Mouse (Mus musculus) adrenal gland, postnatal 25 days (tissue): ENCODE data around the gene Ppie. TPM values are rescaled to one million over a fixed set of nuclear protein-coding genes. Genes with fewer than 3 reads are reported as not detected.
"Not testable (repeated sequence)": the region's sequence is repeated elsewhere in the genome, so short reads cannot be mapped to it uniquely, and the experiment has no call there.

Experiments
- DNase-seq: peaks from one replicate; pipeline ENCODE4 v3.0.0; 2021; ENCODE audit warnings: mixed read lengths
- long read RNA-seq: library from polyadenylated mRNA; stranded (forward); transcript quantifications from one replicate; pipeline ENCODE4 v2.0.0, GENCODE M21; 2021
- total RNA-seq: library from RNA; stranded (reverse); gene quantifications from 2 replicates; pipeline ENCODE4 v1.2.3, GENCODE M21; 2021

Ppie gene
- 44.3 and 49.8 TPM in 2 replicates for total RNA-seq
- long read RNA-seq, transcript Ppie-201 (10 exons, 1,188 nt), result major isoform, 56 of 68 reads
- long read RNA-seq, partial matches to known transcripts, result 2 of 68 reads
- long read RNA-seq, other reads (novel, unspliced or antisense), result 10 of 68 reads

DNA sequence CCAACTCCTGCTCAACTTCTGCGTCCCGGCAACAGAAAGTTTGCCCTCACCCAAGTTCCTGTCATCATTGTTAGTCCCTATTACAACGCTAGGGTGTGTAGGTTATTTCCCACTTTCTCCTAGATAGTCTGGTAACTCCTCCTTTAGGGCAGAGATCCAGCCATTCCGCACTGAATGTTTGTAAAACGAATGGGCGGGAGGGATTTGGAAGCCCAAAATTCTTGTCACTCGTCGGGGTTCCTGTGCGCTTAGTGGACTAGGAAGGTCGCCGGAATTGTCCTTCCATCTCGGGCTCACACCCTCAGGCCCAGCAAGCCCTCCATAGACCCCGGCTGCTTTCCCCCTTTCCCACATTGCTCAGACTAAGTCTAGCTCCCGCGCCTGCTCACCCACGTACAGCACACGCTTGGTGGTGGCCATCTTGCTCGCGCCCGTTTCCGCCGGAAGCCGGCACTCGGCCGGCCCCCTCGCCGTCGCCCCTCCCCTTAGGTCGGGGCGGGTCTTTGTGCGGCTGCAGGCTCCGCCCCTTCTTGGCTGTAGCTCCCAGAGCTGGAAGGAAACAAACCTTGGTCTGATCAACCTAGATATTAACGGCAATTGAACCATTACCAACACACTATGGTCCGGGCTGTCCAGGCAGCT lies at the start of gene Ppie:
TSS of gene Ppie (minus strand) at position 439 of the 642 bp plus-strand sequence.
- peak; percentile 87 for DNase-seq

DNA sequence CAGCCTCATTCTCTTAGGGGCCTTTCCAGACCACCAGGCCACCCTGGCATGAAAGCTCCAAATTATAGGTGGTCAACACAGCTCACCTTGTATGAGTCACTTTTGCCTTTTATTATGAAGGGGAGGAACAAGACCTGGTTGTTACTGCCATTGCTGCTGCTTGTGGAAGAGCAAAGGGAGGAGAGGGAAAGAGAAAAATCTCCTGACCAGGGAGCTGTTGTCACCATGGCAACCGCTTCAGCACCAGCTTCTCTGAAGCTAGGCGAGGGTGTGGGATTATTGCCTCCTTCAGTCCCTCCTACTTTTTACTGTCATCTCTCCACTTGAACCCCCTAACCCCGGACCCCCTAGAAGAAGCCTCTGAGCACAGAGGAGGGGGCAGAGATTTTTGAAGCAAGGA lies 45.1 kb upstream of the Ppie start:
- no peak for DNase-seq

DNA sequence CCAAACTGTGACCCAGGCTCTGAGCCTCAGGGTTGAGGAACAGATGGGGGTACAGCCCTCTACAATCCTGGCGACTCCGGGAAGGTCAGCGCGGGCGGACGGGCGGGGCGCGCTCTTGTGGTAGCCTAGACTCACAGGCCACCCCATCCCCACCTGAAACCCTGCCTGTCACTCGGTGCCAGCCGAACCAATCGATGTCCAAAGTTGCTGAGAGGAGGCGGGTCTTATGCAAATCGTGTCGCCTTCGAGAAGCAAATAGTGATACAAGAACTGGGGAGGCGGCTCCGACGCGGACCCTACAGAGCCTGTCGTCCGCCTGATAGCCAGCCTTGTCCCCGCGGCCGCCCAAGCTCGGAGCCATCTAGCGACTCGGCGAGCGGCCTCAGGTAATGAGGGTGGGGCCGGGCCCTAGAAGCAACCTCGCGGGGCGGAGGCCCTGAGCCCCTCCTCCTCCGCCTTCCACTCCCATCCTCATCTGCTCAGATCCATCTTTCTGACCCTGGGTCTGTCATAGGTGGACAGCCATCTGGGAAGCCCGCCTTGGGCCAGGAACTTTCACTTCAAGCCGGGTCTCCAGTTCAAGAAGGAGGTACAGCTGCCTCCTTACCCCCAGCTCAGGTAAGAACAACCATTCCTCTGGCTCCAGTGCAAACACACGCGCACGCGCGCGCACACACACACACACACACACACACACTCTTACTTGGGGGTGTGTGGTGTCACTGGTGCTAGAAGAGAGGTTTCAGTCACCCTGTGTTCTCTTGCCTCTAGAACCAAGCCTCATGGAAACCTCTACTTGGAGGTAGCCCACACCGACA lies 43.7 kb upstream of the Ppie start:
- DNase-seq, result peak; percentile 76

DNA sequence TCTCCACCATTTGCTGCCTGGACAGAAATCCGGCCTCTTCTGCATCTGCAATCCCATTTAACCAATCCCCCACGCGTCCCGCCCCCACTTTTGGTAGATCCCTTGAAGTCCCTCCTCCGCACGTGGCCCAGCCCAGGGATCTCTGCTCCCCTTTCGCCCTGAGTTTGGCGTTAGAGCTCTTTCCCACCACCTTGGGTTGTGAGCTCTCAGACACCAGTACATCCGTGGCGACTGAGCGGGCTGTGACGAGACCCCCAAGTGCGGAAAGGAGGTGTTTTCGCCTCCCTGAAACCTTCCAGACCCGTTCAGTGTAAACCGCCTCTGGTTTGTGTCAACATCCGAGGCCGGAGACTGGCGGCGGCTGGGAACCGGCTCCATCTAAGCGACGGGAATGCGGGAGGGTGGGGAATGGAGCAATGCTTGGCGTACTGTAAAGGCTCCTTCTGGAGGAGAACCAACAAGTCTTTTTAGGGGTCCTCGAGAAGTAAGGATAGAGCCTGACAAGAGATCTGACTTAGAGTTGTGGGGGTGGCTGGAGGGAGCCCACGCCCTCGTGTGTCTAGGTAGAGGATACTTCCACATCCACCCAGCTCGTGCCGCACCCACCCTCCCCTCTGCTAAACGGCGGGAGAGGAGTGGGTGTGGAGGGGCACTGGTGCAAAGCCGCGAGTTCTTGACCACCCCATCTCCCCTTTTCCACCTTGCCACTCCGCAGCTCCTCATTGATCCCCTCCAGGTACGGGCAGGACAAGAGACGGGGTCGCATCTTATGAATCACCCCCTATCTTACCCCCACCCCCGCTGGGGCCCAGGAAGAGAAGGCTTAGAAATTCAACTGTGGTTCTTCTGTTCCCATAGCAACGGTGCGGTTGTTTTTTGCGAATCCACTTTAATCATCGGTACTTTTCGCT lies 42.8 kb upstream of the Ppie start, which contains the start of gene Hpcal4:
TSS of gene Hpcal4 (plus strand) at position 900 of the 911 bp plus-strand sequence.
- peak; percentile 66 for DNase-seq

DNA sequence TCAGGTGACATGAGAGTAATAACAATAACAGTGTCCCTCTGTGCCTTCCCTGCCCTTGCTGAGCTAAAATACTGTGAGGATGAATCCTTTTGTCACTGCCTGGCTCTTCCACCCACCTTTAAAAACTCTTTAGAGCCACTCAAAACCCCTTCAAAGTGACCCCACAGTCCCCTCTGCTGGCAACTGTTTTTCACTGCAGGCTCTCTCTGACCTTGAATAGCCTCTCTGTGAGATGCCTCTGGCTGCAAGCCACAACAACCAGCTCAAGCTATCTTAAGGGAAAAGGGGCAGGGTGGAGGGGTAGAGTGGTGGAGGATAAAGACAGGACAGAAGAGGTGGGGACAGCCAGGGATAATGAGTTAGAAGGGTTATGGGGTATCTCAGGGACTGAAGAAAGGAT lies 32.1 kb upstream of the Ppie start:
- DNase-seq, result peak; percentile 31

DNA sequence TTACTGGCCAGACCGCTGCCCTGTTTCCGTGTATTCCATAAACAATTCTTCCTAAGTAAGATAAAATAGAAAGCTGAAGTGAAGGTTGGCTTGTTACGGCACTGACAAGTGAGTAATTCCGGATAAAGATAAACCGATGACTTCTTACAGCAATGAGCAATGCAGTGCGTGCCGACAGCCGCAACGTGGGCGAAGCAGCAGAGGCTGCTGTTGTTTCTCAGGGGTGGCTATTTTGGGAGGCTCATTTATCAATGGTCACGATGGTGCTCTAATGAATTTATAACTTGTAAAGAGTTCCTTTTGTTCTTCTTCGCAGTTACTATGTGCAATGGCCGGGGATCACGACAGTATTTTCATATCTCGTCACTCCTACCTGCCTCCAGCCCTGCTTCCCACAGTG lies 24.4 kb upstream of the Ppie start:
- no peak for DNase-seq

DNA sequence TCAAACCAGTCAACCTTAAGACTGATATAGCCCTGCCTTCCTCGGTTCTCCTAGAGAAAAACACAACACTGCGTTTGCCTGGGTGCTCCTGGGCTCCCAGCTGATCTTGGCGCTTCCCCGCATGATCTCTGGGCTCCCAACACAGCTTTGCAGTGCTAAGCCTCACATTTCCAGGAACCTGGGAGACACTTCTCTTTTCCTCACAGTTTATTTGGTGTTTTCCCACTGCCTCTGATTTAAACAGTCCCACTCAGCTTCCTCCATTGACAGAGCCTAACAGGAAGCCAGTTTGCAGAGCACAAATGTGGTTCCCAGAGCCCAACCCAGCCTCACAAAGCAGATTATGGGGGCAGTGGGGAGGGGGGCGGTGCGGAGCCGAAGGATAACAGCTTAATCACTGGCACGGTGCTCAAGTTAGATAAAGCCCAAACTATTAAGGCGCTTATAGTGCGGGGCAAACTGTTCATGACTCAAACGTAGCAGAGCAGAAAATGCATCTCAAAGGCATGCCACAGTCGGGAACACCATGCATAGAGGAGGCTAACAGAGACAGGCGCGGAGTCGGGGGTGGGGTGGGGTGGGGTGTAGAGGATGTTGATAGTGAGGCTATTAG lies 22.7 kb upstream of the Ppie start:
- DNase-seq, result no peak

DNA sequence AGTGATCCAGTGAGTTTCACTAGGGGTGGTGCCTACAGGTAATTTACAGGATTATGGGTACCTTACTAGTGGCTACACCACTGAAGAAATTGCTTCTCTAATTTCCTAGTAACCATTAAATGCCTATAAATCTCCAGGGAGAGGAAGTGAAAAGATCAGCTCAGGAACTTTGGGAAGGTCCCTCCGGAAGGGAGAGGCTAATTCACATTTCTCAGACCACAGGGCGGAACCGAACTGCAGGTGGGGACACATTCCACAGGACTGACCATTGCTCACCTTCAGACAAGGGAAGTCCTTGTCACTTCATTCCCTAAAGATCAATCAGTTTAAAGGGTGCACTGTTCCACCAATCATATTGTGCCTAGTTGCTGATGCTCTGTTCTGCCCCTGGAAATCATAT lies 21.5 kb upstream of the Ppie start:
- DNase-seq, result not testable (repeated sequence)

DNA sequence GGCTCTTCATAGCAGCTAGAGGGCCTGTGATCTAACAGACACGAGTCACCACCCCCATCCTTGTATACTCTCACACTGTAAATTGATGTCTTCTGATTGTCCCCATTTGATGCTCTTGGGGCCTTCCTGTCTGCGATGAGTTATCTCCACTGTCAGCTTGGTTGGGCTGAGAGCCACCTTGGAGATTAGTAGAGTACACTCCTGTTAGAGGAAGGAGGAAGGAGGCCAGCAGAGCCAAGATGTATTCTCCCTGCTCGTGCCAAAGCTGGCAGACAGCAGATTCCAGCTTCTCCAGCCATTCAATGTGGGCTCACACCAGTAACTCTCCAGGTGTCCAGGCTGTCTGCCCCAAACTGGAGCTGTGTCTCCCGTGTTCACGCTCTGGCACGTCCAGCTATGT lies 20.8 kb upstream of the Ppie start:
- no peak for DNase-seq

DNA sequence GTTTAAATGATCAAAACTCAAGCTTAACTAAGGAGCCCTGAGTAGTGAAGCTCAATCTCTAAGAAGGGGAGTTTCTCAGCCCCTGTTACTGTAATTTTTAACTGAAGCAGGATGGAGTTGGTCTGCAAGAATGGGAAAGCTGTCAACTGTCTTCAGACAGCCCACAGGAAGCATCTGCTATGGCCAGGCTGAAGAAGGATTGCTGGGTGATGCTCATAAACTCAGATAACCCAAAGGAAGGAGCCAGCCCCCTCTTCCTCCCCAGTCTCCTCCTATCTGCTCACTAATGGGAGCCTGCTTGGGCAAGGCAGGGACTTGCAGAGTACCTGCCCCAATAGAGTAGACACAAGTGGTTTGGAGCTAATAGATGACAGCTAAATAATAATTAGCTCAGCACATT lies 16.1 kb upstream of the Ppie start:
- no peak for DNase-seq

DNA sequence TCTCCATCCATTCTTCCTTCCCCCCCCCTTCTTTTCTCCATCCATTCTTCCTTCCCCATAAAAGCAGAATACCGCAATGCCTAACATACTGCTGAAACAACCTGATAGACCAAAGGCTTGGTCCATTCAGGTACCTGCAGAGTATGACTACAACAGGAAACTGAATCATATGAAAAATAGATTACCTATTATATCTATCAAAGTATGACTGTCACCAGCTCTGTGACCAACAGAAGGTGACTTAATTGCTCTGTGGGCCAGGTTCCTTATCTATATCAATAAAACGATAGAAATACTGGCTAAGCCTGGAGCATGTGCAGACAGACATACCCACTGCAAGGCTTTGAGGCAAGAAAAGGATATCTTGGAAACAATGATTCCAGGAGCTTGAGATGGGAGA lies 15.7 kb upstream of the Ppie start:
- no peak for DNase-seq

DNA sequence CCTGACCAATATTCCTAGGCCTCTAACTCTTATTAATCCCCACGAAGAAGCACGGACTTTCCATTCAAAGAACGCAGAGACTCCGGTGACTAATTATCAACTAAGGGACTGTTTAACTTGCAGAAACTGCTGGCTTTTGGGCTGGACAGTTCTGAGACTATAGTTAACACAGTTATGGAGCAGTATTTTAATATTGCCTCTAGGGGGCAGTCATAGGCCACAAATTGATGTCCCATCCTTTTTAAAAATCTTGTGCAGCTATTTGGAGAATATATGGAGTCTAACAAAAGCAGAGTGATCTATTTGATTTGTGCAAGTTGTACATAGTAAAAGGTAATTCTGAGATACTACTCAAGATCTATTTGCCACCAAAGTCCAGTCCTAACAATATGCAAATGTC lies 15.3 kb upstream of the Ppie start:
- DNase-seq, result no peak

DNA sequence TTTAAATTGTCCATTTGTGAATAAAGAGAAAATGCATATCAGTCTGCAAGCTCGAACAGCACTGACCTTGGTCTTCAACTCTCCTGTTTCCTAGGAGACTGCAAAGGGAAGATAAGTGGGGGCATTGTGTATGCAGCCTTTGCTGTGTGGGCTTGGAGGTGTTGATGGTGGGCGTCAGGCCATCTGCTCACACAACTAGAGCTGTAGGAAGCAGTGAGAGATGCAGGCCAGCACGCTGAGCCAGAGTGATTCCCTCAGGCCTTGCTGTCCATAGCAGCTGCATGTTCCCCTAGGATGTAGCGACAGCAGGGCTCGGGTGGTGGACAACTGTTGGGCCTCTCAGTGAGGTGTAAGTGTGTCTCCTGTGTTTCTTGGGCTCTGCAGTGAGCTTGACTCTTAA lies 13.2 kb upstream of the Ppie start:
- no peak for DNase-seq

DNA sequence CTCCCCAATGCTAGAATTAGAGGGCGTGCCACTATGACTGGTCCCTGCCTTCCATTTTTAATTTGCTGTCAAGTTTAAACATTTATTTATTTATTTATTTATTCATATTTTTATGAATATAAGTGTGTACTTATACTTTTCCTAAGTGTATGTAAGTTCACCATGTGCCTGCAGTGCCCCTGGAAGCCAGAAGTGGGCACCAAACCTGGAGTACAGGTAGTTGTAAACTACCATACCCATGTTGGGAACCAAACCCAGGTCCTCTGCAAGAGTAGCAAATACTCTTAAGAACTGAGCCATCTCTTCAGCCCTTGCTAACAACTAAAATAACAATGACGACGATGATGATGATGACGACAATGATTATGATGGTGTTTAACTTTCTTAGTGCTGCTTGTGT lies 12.3 kb upstream of the Ppie start:
- no peak for DNase-seq

DNA sequence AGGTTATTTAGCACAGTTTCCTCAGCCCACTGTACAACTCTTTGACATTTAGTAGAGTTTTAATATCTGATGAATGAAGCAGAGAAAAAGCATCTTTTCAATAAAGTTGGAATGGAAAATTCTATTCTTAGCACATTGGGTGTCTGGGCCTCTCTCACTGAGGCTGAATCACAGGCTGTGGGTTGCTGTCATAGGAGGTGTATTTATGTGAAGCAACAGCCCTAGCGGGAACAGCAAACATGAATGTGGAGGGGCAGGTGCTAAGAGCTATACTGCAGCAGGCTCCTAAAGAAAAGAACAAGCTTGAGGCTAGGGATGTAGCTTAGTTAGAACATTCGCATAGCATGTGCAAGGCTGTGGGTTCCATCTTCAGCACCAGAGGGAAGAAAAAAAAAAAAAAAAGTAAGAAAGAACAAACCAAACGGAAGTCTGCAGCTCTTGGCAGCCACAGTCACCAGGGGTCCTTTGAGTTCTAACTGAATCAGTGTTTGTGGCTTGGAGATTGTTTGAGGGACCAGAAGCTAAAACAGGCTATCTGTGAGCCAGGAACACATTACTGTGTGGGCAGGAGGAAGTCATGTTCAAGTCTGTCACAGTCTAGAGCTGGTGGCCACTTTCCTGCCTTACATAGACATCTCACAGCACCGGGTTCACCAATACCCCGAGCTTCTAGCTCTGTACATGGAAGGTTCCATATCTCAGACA lies 7.8 kb upstream of the Ppie start:
- no peak for DNase-seq

DNA sequence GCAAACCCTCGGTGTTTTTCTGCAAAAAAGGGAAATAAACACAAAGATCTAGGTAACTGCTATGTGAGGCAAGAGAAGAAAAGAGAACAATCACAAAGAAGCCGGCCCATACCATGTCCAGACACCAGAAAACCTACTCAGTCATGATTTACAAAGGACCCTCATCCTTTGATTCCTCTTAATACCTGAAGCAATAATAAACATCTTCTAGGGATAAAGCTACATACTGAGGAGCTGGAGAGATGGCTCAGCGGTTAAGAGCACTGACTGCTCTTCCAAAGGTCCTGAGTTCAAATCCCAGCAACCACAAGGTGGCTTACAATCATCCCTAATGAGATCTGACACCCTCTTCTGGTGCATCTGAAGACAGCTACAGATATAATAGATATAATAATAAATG lies 2.2 kb downstream of the Ppie start:
- DNase-seq, result no peak

DNA sequence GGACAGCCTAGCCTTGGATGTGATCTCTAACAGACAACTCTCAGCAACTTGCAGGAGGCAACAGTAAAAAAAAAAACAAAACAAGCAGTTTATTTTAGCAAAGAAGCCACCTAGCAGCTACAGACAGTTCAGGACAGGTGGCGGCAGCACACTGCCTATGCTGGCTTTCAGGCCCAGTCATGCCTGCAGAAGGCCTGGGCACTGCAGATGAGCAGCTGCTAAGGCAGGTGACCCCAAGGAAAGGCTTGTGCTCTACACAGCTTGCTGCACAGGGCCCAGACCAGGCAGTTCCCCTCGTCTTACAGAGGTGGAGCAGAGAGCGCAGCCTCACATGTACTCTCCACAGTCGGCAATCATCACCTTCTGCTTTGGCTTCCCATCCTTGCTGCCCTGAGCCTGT lies 12.7 kb downstream of the Ppie start:
- no peak for DNase-seq

DNA sequence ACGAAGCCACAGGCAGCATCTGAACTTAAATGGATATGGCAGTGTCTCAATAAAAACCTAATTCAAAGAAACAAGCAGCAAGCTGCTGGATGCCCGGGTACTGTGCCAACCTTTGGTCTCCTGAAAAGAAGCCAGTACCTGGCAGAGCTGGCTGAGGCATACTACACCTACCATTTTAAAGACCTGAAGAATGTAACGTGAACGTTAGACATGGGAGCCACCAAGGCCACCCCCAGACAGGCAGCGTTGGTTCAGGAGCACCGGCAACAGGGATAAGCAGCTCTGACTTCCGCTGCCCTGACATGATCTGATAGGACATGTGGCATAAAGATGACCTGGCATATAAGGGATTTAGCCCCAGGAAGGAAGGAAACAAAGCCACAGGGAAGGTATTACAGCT lies 13.1 kb downstream of the Ppie start:
- no peak for DNase-seq

DNA sequence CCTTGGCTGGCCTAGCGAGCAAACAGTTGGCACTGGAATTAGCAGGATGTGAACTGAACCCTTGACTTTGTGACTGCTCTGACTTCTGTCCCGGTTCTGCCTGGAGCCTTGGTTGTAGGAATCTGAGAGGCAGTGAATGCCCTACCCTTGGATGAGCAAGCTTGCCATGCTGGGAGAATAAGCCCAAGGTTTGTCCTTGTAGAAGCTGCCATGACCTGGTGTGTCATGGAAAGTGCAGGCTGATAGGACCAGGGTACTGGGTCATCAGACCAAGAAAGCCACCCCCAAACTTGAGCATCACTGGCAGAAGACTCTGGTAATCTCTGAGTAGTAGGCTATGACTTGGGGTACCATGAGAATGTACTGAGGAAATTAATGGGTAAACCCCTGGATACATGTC lies 18.5 kb downstream of the Ppie start:
- DNase-seq, result no peak

DNA sequence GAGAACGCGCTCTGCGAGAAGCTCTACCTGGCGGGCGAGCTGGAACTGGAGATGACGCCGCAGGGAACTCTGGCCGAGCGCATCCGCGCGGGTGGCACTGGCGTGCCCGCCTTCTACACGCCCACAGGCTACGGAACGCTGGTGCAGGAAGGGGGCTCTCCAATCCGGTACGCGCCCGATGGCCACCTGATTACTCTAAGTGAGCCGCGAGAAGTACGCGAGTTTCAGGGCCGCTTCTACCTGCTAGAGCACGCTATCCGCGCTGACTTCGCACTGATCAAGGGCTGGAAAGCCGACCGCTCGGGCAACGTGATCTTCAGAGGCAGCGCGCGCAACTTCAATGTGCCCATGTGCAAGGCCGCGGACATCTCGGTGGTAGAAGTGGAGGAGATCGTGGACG lies 23.1 kb downstream of the Ppie start:
- not testable (repeated sequence) for DNase-seq

DNA sequence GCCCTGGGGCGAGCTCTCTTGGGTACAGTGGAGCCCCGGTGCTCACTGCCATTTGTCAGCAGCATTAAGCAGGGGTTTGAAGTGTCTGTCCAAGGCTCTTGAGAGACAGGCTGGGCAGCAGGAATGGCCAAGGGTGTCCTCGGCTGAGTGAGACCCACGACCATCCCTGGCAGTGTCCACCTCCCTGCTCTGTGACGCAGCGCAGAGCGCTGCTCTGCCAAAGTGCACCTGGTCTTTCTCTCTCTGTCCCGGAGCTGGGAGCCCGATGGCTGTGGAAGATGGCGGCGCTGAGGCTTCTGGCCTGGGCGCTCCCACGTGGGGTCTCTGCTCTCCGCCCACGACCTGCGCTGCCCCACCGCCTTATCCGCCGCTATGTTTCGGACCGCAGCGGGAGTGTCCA lies 23.7 kb downstream of the Ppie start, which contains the start of gene Oxct2b:
TSS of gene Oxct2b (plus strand) at position 256 of the 400 bp plus-strand sequence.
- no peak for DNase-seq
